In the genomic region with DNA sequence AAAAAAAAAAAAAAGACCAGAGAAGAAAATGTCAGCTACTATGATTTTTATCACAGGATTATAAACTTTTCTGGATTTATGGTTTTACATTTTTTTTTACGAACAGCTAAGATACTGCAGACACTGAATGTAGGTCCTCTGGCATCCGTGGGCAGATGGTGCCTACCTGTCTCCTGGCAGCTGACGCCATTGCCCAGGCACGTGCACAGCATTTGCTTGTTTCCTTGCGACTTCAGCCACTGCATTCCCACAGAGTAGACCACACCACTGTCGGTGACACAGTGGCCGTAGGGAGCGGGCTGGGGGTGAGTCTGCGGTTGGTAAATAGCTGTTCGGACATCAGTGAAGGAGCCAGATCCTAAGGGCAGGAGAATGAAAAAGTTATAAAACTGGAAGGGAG, we compare ENCODE assay signal across 24 mouse cellular contexts.
"Had no signal": no experiment of that assay in that cellular context is flagged by ENCODE, and none has a peak within 500 bp of the region (broad histone marks: within the 10 kb centered on the region; RNA-seq: fewer than 3 reads in every experiment).

No protein-coding gene starts in this region.

- H3K27ac ChIP-seq: heart, adult 2 months; hindbrain, embryonic 10.5 days; hindbrain, embryonic 12.5 days; hindbrain, embryonic 14.5 days; intestine, embryonic 15.5 days; layer of hippocampus, adult 2 months; left cerebral cortex, adult 2 months; limb, embryonic 13.5 days; limb, embryonic 15.5 days; liver, embryonic 13.5 days had no signal

- H3K27me3 ChIP-seq: heart, embryonic 12.5 days; hindbrain, embryonic 12.5 days; intestine, embryonic 15.5 days; limb, embryonic 13.5 days; limb, embryonic 15.5 days; liver, embryonic 13.5 days had no signal

- H3K4me1 ChIP-seq: heart, embryonic 12.5 days; hindbrain, embryonic 10.5 days; hindbrain, embryonic 12.5 days; intestine, embryonic 15.5 days; limb, embryonic 13.5 days; limb, embryonic 15.5 days; liver, embryonic 13.5 days had no signal

- DNase-seq: gastrocnemius, postnatal 14 days; gastrocnemius, postnatal 36 days; heart, adult 11 months; heart, adult 2 months; heart, postnatal 10 days; heart, postnatal 4 days; kidney, adult 2 months; kidney, postnatal 10 days; kidney, postnatal 25 days; kidney, postnatal 4 days; liver, embryonic 13.5 days had no signal

- H3K4me2 ChIP-seq: heart, embryonic 12.5 days; hindbrain, embryonic 12.5 days; hindbrain, embryonic 14.5 days; intestine, embryonic 15.5 days; limb, embryonic 13.5 days; limb, embryonic 15.5 days; liver, embryonic 11.5 days; liver, embryonic 13.5 days had no signal

- H3K9ac ChIP-seq: heart, embryonic 12.5 days; hindbrain, embryonic 12.5 days; hindbrain, embryonic 14.5 days; intestine, embryonic 15.5 days; limb, embryonic 13.5 days; limb, embryonic 15.5 days; liver, embryonic 13.5 days had no signal

- ATAC-seq: hindbrain, embryonic 16.5 days; inflammation-experienced regulatory T-cells, adult 6 months; intestine, embryonic 15.5 days; intestine, postnatal 0 days had no signal

- H3K4me3 ChIP-seq: heart, adult 2 months; heart, embryonic 12.5 days; hindbrain, embryonic 10.5 days; hindbrain, embryonic 12.5 days; intestine, embryonic 15.5 days; layer of hippocampus, adult 2 months; left cerebral cortex, adult 2 months; limb, embryonic 13.5 days; limb, embryonic 15.5 days; liver, embryonic 13.5 days had no signal

- H3K9me3 ChIP-seq: heart, embryonic 12.5 days; hindbrain, embryonic 10.5 days; hindbrain, embryonic 12.5 days; intestine, embryonic 15.5 days; limb, embryonic 13.5 days; limb, embryonic 15.5 days; liver, embryonic 13.5 days had no signal
